17 mouse cellular contexts compared by ENCODE assay signal in genomic region chr4:32330584-32331314, GRCm38 (mm10).
DNase-seq lines count a peak whose midpoint lies in the region; ATAC-seq lines count a peak whose summit lies in the region.
"Had no signal": no experiment of that assay in that cellular context is flagged by ENCODE, and none has a peak within 500 bp of the region (broad histone marks: within the 10 kb centered on the region; RNA-seq: fewer than 3 reads in every experiment).

No protein-coding gene starts in this region.

- H3K27ac ChIP-seq in heart, embryonic 11.5 days (ENCODE audit: low read depth, low read length), result peak overlapping the region; percentile 68
- H3K27ac ChIP-seq: forebrain, embryonic 12.5 days; hindbrain, embryonic 10.5 days; limb, embryonic 15.5 days; midbrain, embryonic 10.5 days; neural tube, embryonic 12.5 days had no signal

- H3K36me3 ChIP-seq in heart, embryonic 11.5 days (ENCODE audit: control insufficient read depth, insufficient read depth, low read length), result no peaks in the 10 kb centered on the region
- H3K36me3 ChIP-seq: limb, embryonic 15.5 days; neural tube, embryonic 12.5 days had no signal

- 0 out of 2 replicates have a peak overlapping the region, but pooled peaks have one; percentile 28 for H3K9ac ChIP-seq in heart, embryonic 11.5 days (ENCODE audit: low read depth, low read length)
- H3K9ac ChIP-seq: forebrain, embryonic 12.5 days; limb, embryonic 15.5 days; neural tube, embryonic 12.5 days had no signal

- H3K4me1 ChIP-seq in heart, embryonic 11.5 days (ENCODE audit: control insufficient read depth, insufficient read depth, low read length), result peaks cover 50% of the 10 kb centered on the region

- ATAC-seq in heart, embryonic 11.5 days (replicated peaks; ENCODE audit: insufficient number of reproducible peaks, low FRiP score, low TSS enrichment), result no peak
- ATAC-seq in common myeloid progenitor, adult 5-6 weeks (replicated peaks; ENCODE audit: low read depth, poor library complexity, severe bottlenecking), result peak; percentile 81

- no peaks in the 10 kb centered on the region for H3K27me3 ChIP-seq in heart, embryonic 11.5 days (ENCODE audit: control insufficient read depth, insufficient read depth, low read length)
- H3K27me3 ChIP-seq: forebrain, embryonic 12.5 days; limb, embryonic 15.5 days; neural tube, embryonic 12.5 days had no signal

- no peaks in the 10 kb centered on the region for H3K9me3 ChIP-seq in heart, embryonic 11.5 days (replicated peaks; ENCODE audit: control insufficient read depth, low read length)
- H3K9me3 ChIP-seq: forebrain, embryonic 12.5 days; hindbrain, embryonic 10.5 days; limb, embryonic 15.5 days; midbrain, embryonic 10.5 days; neural tube, embryonic 12.5 days had no signal

- H3K4me3 ChIP-seq in heart, embryonic 11.5 days (ENCODE audit: low read depth, low read length), result no peak overlapping the region
- H3K4me3 ChIP-seq: forebrain, embryonic 12.5 days; hindbrain, embryonic 10.5 days; limb, embryonic 15.5 days; midbrain, embryonic 10.5 days; neural tube, embryonic 12.5 days had no signal

- no peak for DNase-seq in heart, adult 8-10 months (ENCODE audit: low spot score)
- peak; percentile 56 for DNase-seq in CD4-positive helper T cell, adult 2 months (ENCODE audit: low read depth, low spot score)
- peak; percentile 61 for DNase-seq in induced T-regulatory cell, adult 2 months (ENCODE audit: low read depth)
- DNase-seq in layer of hippocampus, postnatal 10 days (ENCODE audit: low spot score in 2 of 2), result no peak
- no peak for DNase-seq in layer of hippocampus, adult 9-11 months
- DNase-seq in right cerebral cortex, postnatal 36 days (ENCODE audit: low spot score in 2 of 2), result no peak
- DNase-seq: cerebellum, postnatal 10 days; gastrocnemius, postnatal 14 days; kidney, adult 8-10 months; right cerebral cortex, postnatal 25 days had no signal

- peak overlapping the region; percentile 37 for H3K4me2 ChIP-seq in heart, embryonic 11.5 days
- H3K4me2 ChIP-seq: forebrain, embryonic 12.5 days; limb, embryonic 15.5 days; neural tube, embryonic 12.5 days had no signal

- 22% methylated on average over 8 of the region's 8 CpGs for WGBS in heart, embryonic 11.5 days (ENCODE audit: insufficient replicate concordance)

Comparison
In these comparisons a context has a peak if more than half of its experiments do, and no peak if none do; other contexts are left out.
1. DNase-seq: peak in CD4-positive helper T cell, adult 2 months (single experiment) and induced T-regulatory cell, adult 2 months (single experiment); none in heart, adult 8-10 months (single experiment), layer of hippocampus, postnatal 10 days (0 of 2), layer of hippocampus, adult 9-11 months (single experiment) and right cerebral cortex, postnatal 36 days (0 of 2).